Mouse (Mus musculus): ENCODE measurements around the gene Fam102a.

- TF ChIP-seq CTCF (conservative IDR thresholded peaks at IDR 0.05 in 1 of 2, IDR thresholded peaks at IDR 0.05 in 1 of 2; ENCODE audit: low read depth in 2 of 2, low read length in 2 of 2), result no peak
- TF ChIP-seq EP300 (IDR thresholded peaks at IDR 0.05; ENCODE audit: low read length), result no peak
- no peak for TF ChIP-seq RAD21 (IDR thresholded peaks at IDR 0.05; ENCODE audit: low read depth, low read length)
- TF ChIP-seq POLR2A (IDR thresholded peaks at IDR 0.05; ENCODE audit: low read depth, low read length), result no peak
- no peak for TF ChIP-seq TCF12 (IDR thresholded peaks at IDR 0.05; ENCODE audit: low read depth, low read length)
- TF ChIP-seq E2F4 (IDR thresholded peaks at IDR 0.05; ENCODE audit: insufficient replicate concordance, low read depth, low read length), result no peak
Measured at GRCm38 (mm10) chr2:32506673-32507668, 28.2 kb upstream of the Fam102a start.

Measured in CH12.LX (cell line).